Mouse (Mus musculus): Measurements from ENCODE around the gene Msrb1.
"Not testable (repeated sequence)": the region's sequence is repeated elsewhere in the genome, so short reads cannot be mapped to it uniquely, and the experiment has no call there.

GRCm38 (mm10) chr17:24720616-24721015 is 15.8 kb upstream of the Msrb1 start:
- not testable (repeated sequence) for TF ChIP-seq POLR2A (IDR thresholded peaks at IDR 0.05; ENCODE audit: low read depth, low read length); CTCF (IDR thresholded peaks at IDR 0.05; ENCODE audit: extremely low read depth, insufficient read length, insufficient replicate concordance, low read depth, low read length)

Data from small intestine, adult 2 months (tissue).